In genomic region chr7:46181590-46181989, GRCm38 (mm10) we compare ENCODE assay signal across 7 mouse cellular contexts. TPM values are rescaled to one million over a fixed set of nuclear protein-coding genes. Genes with fewer than 3 reads are reported as not detected.
DNase-seq lines count a peak whose midpoint lies in the region; ATAC-seq and TF ChIP-seq lines count a peak whose summit lies in the region.

No protein-coding gene starts in this region.

- H3K4me3 ChIP-seq in MEL (ENCODE audit: control insufficient read depth in 1 of 2, insufficient read depth in 1 of 2, low read depth in 2 of 2, low read length in 2 of 2): no peak overlapping the region
- H3K4me3 ChIP-seq in cerebellum, adult 2 months (replicated peaks; ENCODE audit: insufficient read depth, low read depth, low read length): no peak overlapping the region
- H3K4me3 ChIP-seq in lung, postnatal 0 days (ENCODE audit: low read depth, low read length): no peak overlapping the region

- H3K4me2 ChIP-seq in lung, postnatal 0 days (replicated peaks; ENCODE audit: low read depth, low read length): no peak overlapping the region

- no peaks in the 10 kb centered on the region for H3K27me3 ChIP-seq in MEL (ENCODE audit: control insufficient read depth in 1 of 2, insufficient read depth in 2 of 2, low read length in 2 of 2)
- H3K27me3 ChIP-seq in cerebellum, adult 2 months (ENCODE audit: control insufficient read depth, insufficient read depth, low read length): no peaks in the 10 kb centered on the region
- H3K27me3 ChIP-seq in lung, postnatal 0 days (replicated peaks; ENCODE audit: insufficient read depth, low read length): peaks cover 33% of the 10 kb centered on the region

- no peak overlapping the region for H3K9ac ChIP-seq in MEL (ENCODE audit: control insufficient read depth, low read depth, low read length, poor library complexity, severe bottlenecking)
- no peak overlapping the region for H3K9ac ChIP-seq in lung, postnatal 0 days (replicated peaks; ENCODE audit: low read depth)

- TF ChIP-seq EP300 in MEL (IDR thresholded peaks at IDR 0.05; ENCODE audit: low read depth in 1 of 2, low read length in 2 of 2): no peak
- TF ChIP-seq EP300 in lung, postnatal 0 days (IDR thresholded peaks at IDR 0.05): no peak

- no peaks in the 10 kb centered on the region for H3K79me2 ChIP-seq in MEL (ENCODE audit: control insufficient read depth, insufficient read depth, low read length, poor library complexity)

- DNase-seq in CD4-positive helper T cell, adult 2 months (ENCODE audit: low read depth, low spot score): peak; percentile 28
- peak; percentile 7 for DNase-seq in MEL (ENCODE audit: low read depth, low spot score)
- peak; percentile 79 for DNase-seq in cerebellum, adult 2 months
- DNase-seq in forelimb bud, embryonic 11.5 days (ENCODE audit: low read depth, low spot score): peak; percentile 63
- DNase-seq in kidney, adult 9 months: peak; percentile 61
- peak; percentile 43 for DNase-seq in lung, postnatal 0 days (ENCODE audit: low spot score)
- peak; percentile 66 to 70 for DNase-seq in right cerebral cortex, postnatal 10 days (ENCODE audit: low spot score in 2 of 2)

- peak; percentile 46 to 48 (median 47) for TF ChIP-seq CTCF in MEL (IDR thresholded peaks at IDR 0.05 in 2 of 3, conservative IDR thresholded peaks at IDR 0.05 in 1 of 3; ENCODE audit: control insufficient read depth in 1 of 3, insufficient read depth in 1 of 3, low read depth in 2 of 3, low read length in 3 of 3, poor library complexity in 1 of 3, severe bottlenecking in 1 of 3)
- peak; percentile 99 for TF ChIP-seq CTCF in cerebellum, adult 2 months (IDR thresholded peaks at IDR 0.05; ENCODE audit: borderline replicate concordance, insufficient read depth, low read depth, low read length)
- peak; percentile 86 for TF ChIP-seq CTCF in lung, postnatal 0 days (IDR thresholded peaks at IDR 0.05)

- TF ChIP-seq RAD21 in MEL (IDR thresholded peaks at IDR 0.05; ENCODE audit: low read depth, low read length): peak; percentile 2

- H3K9me3 ChIP-seq in MEL (replicated peaks; ENCODE audit: insufficient read depth, low read length): no peaks in the 10 kb centered on the region
- no peaks in the 10 kb centered on the region for H3K9me3 ChIP-seq in lung, postnatal 0 days (ENCODE audit: low read length)

- ATAC-seq in lung, postnatal 0 days: no peak

- whole genome bisulfite sequencing in cerebellum, adult 2 months: 4% methylated on average over 3 of the region's 3 CpGs
- 6% methylated on average over 3 of the region's 3 CpGs for WGBS in lung, postnatal 0 days

- H3K27ac ChIP-seq in MEL (ENCODE audit: control insufficient read depth, low read depth, low read length): no peak overlapping the region
- H3K27ac ChIP-seq in cerebellum, adult 2 months (ENCODE audit: insufficient read depth, low read length): no peak overlapping the region
- H3K27ac ChIP-seq in lung, postnatal 0 days (ENCODE audit: low read length): no peak overlapping the region

- no peaks in the 10 kb centered on the region for H3K36me3 ChIP-seq in MEL (ENCODE audit: control insufficient read depth in 1 of 2, insufficient read depth in 2 of 2, low read length in 2 of 2)
- no peaks in the 10 kb centered on the region for H3K36me3 ChIP-seq in lung, postnatal 0 days (ENCODE audit: insufficient read depth, low read length)

- no peak for TF ChIP-seq POLR2A in MEL (IDR thresholded peaks at IDR 0.05; ENCODE audit: control insufficient read depth in 1 of 2, insufficient read depth in 1 of 2, low read depth in 1 of 2, low read length in 2 of 2, poor library complexity in 1 of 2)
- TF ChIP-seq POLR2A in cerebellum, adult 2 months (IDR thresholded peaks at IDR 0.05; ENCODE audit: borderline replicate concordance, insufficient read depth, low read length): no peak

- no peaks in the 10 kb centered on the region for H3K4me1 ChIP-seq in MEL (ENCODE audit: control insufficient read depth in 1 of 2, insufficient read depth in 2 of 2, low read length in 2 of 2)
- H3K4me1 ChIP-seq in cerebellum, adult 2 months (ENCODE audit: control insufficient read depth, insufficient read depth, low read length): peaks cover 17% of the 10 kb centered on the region
- no peaks in the 10 kb centered on the region for H3K4me1 ChIP-seq in lung, postnatal 0 days (ENCODE audit: insufficient read depth, low read depth, low read length)

TF ChIP-seq in MEL, 35 proteins besides CTCF, POLR2A, EP300 and RAD21:
- no peak for TF ChIP-seq CHD1 (IDR thresholded peaks at IDR 0.05; ENCODE audit: low read depth, low read length)
- peak; percentile 35 for TF ChIP-seq SMC3 (IDR thresholded peaks at IDR 0.05; ENCODE audit: low read depth, low read length)

RNA-seq across cellular contexts. Expression of gene Abcc8, which starts 1.8 kb away (rescaled TPM):
- total RNA-seq in MEL (2012; rRNA removed): not detected in 2 replicates
- polyA plus RNA-seq in MEL (2012; ENCODE audit: insufficient read depth in 1 of 2, insufficient read length in 2 of 2, low read depth in 1 of 2, low replicate concordance in 2 of 2, missing spikeins in 1 of 2): not detected
- 57.1 and 64.5 TPM in 2 replicates for polyA plus RNA-seq in cerebellum, adult 2 months (2012; rRNA removed)
- 0.92 and 1.1 TPM in 2 replicates for polyA plus RNA-seq in lung, postnatal 0 days (2015; fragmentation: Nextera tagmentation; extraction: Ambion mirVana)

RNA-seq across cellular contexts. Expression of gene Ush1c, which starts 56.7 kb away (rescaled TPM):
- total RNA-seq in MEL (2012; rRNA removed): not detected in 2 replicates
- not detected for polyA plus RNA-seq in MEL (2012; ENCODE audit: insufficient read depth in 1 of 2, insufficient read length in 2 of 2, low read depth in 1 of 2, low replicate concordance in 2 of 2, missing spikeins in 1 of 2)
- polyA plus RNA-seq in cerebellum, adult 2 months (2012; rRNA removed): 0.13 and 0.16 TPM in 2 replicates
- 0.13 TPM in 1 of 2 replicates, not detected in the other for polyA plus RNA-seq in lung, postnatal 0 days (2015; fragmentation: Nextera tagmentation; extraction: Ambion mirVana)

RNA-seq across cellular contexts. Expression of gene Otog, which starts 59.2 kb away (rescaled TPM):
- total RNA-seq in MEL (2012; rRNA removed): not detected in 2 replicates
- not detected for polyA plus RNA-seq in MEL (2012; ENCODE audit: insufficient read depth in 1 of 2, insufficient read length in 2 of 2, low read depth in 1 of 2, low replicate concordance in 2 of 2, missing spikeins in 1 of 2)
- 0.03 and 0.08 TPM in 2 replicates for polyA plus RNA-seq in cerebellum, adult 2 months (2012; rRNA removed)
- polyA plus RNA-seq in lung, postnatal 0 days (2015; fragmentation: Nextera tagmentation; extraction: Ambion mirVana): not detected in 2 replicates

Comparison
In these comparisons a context has a peak if more than half of its experiments do, and no peak if none do; other contexts are left out.
1. DNase-seq: peak in every context shown above with its lines; median percentile 79 in cerebellum, adult 2 months; 68 in right cerebral cortex, postnatal 10 days; 63 in forelimb bud, embryonic 11.5 days; 61 in kidney, adult 9 months; 43 in lung, postnatal 0 days; 28 in CD4-positive helper T cell, adult 2 months; 7 in MEL.
2. CTCF ChIP-seq: peak in every context shown above with its lines; median percentile 99 in cerebellum, adult 2 months; 86 in lung, postnatal 0 days; 47 in MEL.
3. RNA of gene Abcc8, which starts 1.8 kb away (polyA plus RNA-seq): 57.1 to 64.5 TPM in cerebellum, adult 2 months; 0.92 to 1.1 TPM in lung, postnatal 0 days and not detected in MEL; every median in the first group is over 10 times any median in the second.